Mouse (Mus musculus) forebrain, embryonic 16.5 days (tissue): ENCODE data around the gene Tbc1d2b. TPM values are rescaled to one million over a fixed set of nuclear protein-coding genes. Genes with fewer than 3 reads are reported as not detected.

Source experiments
- ATAC-seq: fragments of 200-750 bp; cut with Nextera tagmentation; 2 replicates; pipeline ENCODE4 v1.8.0; 2017; ENCODE audit warnings: mild to moderate bottlenecking, moderate library complexity
- H3K27ac ChIP-seq: fragments of 300-500 bp; sonication (generic); 2 replicates; pipeline ENCODE4 v1.5.1; 2014; ENCODE audit warnings: low read length, control low read depth
- H3K27me3 ChIP-seq: fragments of 300-500 bp; sonication (generic); replicated peaks from 2 replicates; pipeline ENCODE4 v1.6.1; 2014; ENCODE audit warnings: low read length; ENCODE audit not compliant: control insufficient read depth, insufficient read depth
- H3K36me3 ChIP-seq: fragments of 300-500 bp; sonication (generic); 2 replicates; pipeline ENCODE4 v1.6.1; 2014; ENCODE audit not compliant: control insufficient read depth, insufficient read depth
- H3K4me1 ChIP-seq: fragments of 300-500 bp; sonication (generic); replicated peaks from 2 replicates; pipeline ENCODE4 v1.6.1; 2014; ENCODE audit warnings: low read length; ENCODE audit not compliant: control insufficient read depth, insufficient read depth
- H3K4me2 ChIP-seq: fragments of 300-500 bp; sonication (generic); 2 replicates; pipeline ENCODE4 v1.6.1; 2014; ENCODE audit warnings: mild to moderate bottlenecking, low read length, control low read depth
- H3K4me3 ChIP-seq: fragments of 300-500 bp; sonication (generic); replicated peaks from 2 replicates; pipeline ENCODE4 v1.5.1; 2014; ENCODE audit warnings: mild to moderate bottlenecking, low read length, control low read depth
- H3K9ac ChIP-seq: fragments of 300-500 bp; sonication (generic); replicated peaks from 2 replicates; pipeline ENCODE4 v1.6.1; 2014; ENCODE audit warnings: low read depth, low read length, control low read depth
- H3K9me3 ChIP-seq: fragments of 300-500 bp; sonication (generic); 2 replicates; pipeline ENCODE4 v1.6.1; 2016; ENCODE audit warnings: low read length; ENCODE audit not compliant: control insufficient read depth
- WGBS: fragments of 180-500 bp; shearing (Covaris S2); extraction: QIAGEN DNeasy Blood & Tissue Kit; methylation state at CpG from one replicate; pipeline ENCODE4 v1.1.7; 2014; 5-methylcytosine and 5-hydroxymethylcytosine counted together
- polyA plus RNA-seq: library from polyadenylated mRNA; unstranded; fragments of >200 nt; fragmentation: Nextera tagmentation; extraction: Ambion mirVana; gene quantifications from 2 replicates; pipeline ENCODE4 v1.2.1, GENCODE M21; 2015

Tbc1d2b gene
- polyA plus RNA-seq, 1 experiment from 2014 or later, result 5.3 TPM

DNA sequence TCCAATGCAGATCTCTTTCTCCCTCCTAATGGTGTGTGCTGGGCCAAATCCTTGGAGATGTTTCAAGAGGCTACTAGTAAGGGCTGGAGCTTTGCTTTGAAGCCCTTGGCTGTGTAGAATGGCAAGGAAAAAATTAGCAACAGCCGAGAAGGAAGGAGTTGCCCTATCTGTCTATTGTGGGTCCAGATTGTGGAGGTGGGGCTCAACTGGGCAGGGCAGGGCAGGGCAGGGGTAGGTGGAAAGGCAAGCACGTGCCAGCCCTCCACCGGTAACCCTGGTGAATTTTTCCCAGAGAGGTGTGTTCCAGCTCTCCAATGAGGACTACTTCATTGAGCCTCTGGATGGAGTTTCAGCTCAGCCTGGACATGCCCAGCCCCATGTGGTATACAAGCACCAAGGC, 97.3 kb downstream of the Tbc1d2b start:
- Histone ChIP-seq H3K4me3 (no peak overlapping the region), H3K4me1 (no peaks in the 10 kb centered on the region), H3K27ac (no peak overlapping the region), H3K9ac (no peak overlapping the region), H3K4me2 (no peak overlapping the region), H3K36me3 (peaks cover 16% of the 10 kb centered on the region), H3K9me3 (no peaks in the 10 kb centered on the region), H3K27me3 (no peaks in the 10 kb centered on the region)
- 89% methylated on average over 3 of the region's 3 CpGs for WGBS
- ATAC-seq, result no peak

DNA sequence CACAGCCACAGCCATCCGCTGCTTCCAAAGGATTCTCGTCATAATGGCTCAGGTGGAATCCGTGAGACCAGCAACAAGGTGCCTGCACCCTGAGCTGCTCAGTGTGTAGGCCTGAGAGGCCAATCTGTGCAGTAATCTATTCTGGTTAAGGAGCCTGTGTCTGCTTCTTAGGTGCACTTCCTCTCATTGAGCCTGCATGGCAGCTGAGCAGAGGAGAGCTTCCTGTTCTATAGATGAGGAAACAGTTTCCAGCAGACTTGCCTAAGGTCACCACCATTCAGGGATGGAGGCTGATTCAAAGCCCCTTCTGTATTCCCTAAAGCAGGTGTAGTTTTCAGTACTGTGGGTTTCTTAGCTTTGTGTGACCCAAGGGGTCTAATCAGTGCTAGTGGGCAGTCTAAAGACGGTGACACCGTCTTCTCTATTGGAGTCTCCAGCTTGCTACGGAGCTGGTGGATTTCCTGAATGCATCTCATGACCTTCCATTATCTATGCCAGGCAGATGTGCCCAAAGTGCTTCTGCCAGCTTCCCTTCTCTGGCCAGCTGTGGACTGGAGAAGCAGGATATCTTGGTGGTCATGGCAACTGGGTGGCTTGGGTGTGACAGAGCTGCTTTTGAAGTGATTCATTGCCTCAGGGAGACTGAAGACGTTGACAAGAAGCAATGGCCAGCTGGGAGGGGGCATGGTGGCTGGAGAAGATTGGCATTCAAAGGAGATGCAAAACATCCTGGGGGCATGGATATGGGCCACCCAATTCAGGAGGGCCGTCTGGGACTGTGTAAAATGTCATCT, 97.9 kb downstream of the Tbc1d2b start:
- WGBS, result 78% methylated on average over 8 of the region's 8 CpGs
- Histone ChIP-seq H3K27me3 (no peaks in the 10 kb centered on the region), H3K27ac (no peak overlapping the region), H3K9me3 (no peaks in the 10 kb centered on the region), H3K4me1 (no peaks in the 10 kb centered on the region), H3K4me2 (no peak overlapping the region), H3K36me3 (peaks cover 13% of the 10 kb centered on the region), H3K4me3 (no peak overlapping the region), H3K9ac (no peak overlapping the region)
- no peak for ATAC-seq

DNA sequence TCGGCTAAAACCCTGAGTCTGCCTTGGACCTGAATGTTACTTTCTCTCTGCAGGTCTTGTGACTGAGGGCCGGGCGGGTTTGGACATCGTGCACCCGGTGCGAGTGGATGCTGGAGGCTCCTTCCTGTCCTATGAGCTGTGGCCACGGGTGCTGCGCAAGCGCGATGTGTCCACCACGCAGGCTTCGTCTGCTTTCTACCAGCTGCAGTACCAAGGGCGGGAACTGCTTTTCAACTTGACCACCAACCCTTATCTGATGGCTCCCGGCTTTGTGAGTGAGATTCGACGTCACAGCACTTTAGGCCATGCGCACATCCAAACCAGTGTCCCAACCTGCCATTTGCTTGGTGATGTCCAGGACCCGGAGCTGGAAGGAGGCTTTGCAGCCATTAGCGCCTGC, 99.2 kb downstream of the Tbc1d2b start:
- ATAC-seq, result no peak
- Histone ChIP-seq H3K4me2 (no peak overlapping the region), H3K36me3 (peaks cover 7% of the 10 kb centered on the region), H3K4me3 (no peak overlapping the region), H3K9me3 (no peaks in the 10 kb centered on the region), H3K4me1 (no peaks in the 10 kb centered on the region; the same call in 1 of the 2 replicates), H3K9ac (no peak overlapping the region), H3K27ac (no peak overlapping the region), H3K27me3 (no peaks in the 10 kb centered on the region)
- 97% methylated on average over 19 of the region's 19 CpGs for WGBS

DNA sequence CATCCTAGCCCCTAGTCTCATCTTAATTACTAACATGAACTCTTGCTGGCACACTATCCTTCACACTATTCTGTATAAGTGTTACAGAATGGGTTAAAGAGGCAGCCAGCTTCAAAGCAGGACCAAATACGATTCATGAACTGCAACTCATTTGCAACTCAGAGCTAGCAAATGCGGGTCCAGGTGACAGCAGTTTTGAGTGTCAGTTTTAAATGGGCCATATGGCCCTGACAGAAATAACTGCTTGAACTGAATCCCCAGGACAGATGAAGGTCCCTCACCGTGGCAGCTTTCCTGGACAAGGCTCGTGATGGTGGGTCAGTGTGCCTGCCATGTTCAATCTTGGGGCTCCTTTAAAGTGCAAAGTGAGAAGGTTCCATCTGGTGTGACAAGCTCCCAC, 100.6 kb downstream of the Tbc1d2b start:
- 46% methylated on average over 4 of the region's 4 CpGs for WGBS
- Histone ChIP-seq H3K4me3 (no peak overlapping the region), H3K27ac (no peak overlapping the region), H3K9ac (no peak overlapping the region), H3K4me2 (no peak overlapping the region), H3K9me3 (no peaks in the 10 kb centered on the region), H3K36me3 (peaks cover 5% of the 10 kb centered on the region), H3K27me3 (no peaks in the 10 kb centered on the region), H3K4me1 (peaks cover 9% of the 10 kb centered on the region)
- peak; percentile 67 for ATAC-seq

DNA sequence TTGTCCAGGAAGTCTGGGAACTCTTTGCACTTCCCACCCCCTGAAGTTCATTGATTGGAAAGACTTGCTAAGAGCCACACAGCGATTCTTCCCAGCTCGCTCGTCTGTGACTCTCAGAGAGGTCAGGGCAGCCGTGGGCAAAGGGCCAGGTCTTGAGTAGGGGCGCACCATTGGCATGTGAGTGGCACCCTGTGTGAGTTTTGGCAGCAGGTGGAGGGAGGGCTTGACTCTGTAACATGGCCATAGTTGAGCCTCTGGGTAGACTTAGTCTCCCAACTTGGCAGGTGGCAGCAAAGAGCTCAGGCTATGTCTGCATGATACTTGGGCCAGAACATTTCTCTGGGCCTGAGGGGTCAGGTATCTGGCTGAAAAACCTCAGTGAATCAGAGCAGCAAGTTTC, 104.0 kb downstream of the Tbc1d2b start:
- Histone ChIP-seq H3K9me3 (no peaks in the 10 kb centered on the region), H3K36me3 (peaks cover under 1% of the 10 kb centered on the region), H3K4me1 (peaks cover 27% of the 10 kb centered on the region), H3K9ac (no peak overlapping the region), H3K27me3 (no peaks in the 10 kb centered on the region), H3K27ac (no peak overlapping the region), H3K4me3 (no peak overlapping the region), H3K4me2 (no peak overlapping the region)
- ATAC-seq, result no peak
- WGBS, result 72% methylated on average over 5 of the region's 5 CpGs

DNA sequence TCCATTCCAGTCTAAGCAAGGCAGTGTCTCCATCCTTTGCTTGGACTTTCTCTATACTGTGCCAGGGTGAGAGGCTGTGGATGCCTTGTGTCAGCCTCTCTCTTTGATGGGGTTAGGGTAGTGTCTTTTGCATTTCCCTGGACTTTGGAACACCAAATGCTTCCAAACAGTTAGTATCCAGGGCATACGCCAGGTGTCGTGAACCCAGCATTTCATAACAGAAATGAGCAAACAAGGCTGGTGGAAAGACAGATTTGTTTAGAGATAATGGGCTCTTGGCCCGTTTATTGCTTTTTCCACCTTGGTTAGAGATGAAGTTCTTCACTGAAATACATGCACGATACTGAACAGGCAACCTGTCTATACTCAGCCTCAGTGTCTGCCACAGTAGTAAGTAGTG, 105.0 kb downstream of the Tbc1d2b start:
- no peak overlapping the region for H3K4me2 ChIP-seq

DNA sequence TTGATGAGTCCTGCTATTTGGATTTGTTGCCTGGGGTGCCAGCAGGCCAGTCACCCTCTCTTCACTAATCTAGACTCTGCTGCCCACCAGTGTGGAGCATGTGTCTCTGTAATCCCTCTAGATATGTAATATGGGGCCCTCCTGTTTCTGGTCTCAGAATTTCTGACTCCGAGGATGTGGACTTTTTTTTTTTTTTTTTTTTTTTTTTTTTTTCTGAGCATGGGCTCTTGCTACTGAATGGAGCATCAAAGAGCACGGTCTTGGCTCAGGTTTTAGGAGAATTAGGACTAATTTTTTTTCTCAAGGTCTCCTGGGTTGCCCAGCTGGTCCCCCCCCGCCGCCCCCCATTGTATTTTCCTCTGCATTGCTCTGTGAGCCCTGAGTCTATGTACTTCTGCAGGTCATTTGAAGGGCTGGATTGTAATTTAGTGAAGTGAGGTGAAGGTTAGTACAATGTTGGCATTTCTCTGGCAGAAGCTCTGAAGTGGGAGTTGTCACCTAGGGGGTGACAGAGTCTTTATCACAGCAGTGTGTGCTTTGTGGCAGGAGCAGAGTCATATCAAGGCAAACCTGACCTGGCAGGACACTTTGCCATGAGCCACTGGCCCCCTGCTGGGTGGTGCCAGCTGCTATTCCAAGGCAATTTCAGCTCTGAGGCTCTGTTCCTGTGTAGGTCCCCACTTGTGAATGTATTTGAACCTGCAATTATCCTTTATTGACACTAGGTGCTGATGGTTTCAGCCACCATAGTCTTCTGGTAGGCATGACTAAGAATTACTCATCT, 105.7 kb downstream of the Tbc1d2b start:
- H3K36me3 ChIP-seq, result no peaks in the 10 kb centered on the region
- H3K27ac ChIP-seq, result no peak overlapping the region
- H3K9me3 ChIP-seq, result peaks cover 3% of the 10 kb centered on the region; the same call in 1 of the 2 replicates
- no peak for ATAC-seq
- 53% methylated on average over 4 of the region's 4 CpGs for WGBS
- no peaks in the 10 kb centered on the region for H3K27me3 ChIP-seq
- peak overlapping the region; percentile 88 for H3K4me2 ChIP-seq
- H3K4me1 ChIP-seq, result peaks cover 27% of the 10 kb centered on the region
- H3K9ac ChIP-seq, result no peak overlapping the region
- H3K4me3 ChIP-seq, result peak overlapping the region; percentile 52

More for the DNA sequence above, 105.0 kb downstream of the Tbc1d2b start:
- Histone ChIP-seq H3K9ac (no peak overlapping the region), H3K27ac (no peak overlapping the region), H3K27me3 (no peaks in the 10 kb centered on the region), H3K9me3 (no peaks in the 10 kb centered on the region), H3K36me3 (no peaks in the 10 kb centered on the region), H3K4me3 (no peak overlapping the region), H3K4me1 (peaks cover 27% of the 10 kb centered on the region)
- no peak for ATAC-seq
- WGBS, result 98% methylated on average over 4 of the region's 4 CpGs

DNA sequence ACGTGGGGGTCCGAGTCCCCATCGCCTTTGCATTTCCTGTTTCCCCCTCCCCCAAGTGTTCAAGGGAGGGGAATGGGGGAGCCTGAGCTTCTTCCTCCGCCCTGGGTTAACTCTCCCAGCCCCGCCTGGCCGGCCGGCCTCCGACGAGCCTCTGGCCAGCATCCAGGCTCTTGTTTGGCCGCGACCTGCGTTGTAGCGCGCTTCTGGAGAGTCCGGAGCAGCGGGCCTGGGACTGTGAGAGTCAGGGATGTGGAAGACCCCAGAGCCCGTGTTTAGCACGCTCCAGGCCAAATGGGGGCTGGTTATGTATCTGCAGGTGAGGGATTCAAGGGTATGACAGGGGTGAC, 106.9 kb downstream of the Tbc1d2b start:
- Histone ChIP-seq H3K27ac (no peak overlapping the region; the same call in 1 of the 2 replicates), H3K4me1 (peaks cover 27% of the 10 kb centered on the region)
- peak; percentile 32 for ATAC-seq

DNA sequence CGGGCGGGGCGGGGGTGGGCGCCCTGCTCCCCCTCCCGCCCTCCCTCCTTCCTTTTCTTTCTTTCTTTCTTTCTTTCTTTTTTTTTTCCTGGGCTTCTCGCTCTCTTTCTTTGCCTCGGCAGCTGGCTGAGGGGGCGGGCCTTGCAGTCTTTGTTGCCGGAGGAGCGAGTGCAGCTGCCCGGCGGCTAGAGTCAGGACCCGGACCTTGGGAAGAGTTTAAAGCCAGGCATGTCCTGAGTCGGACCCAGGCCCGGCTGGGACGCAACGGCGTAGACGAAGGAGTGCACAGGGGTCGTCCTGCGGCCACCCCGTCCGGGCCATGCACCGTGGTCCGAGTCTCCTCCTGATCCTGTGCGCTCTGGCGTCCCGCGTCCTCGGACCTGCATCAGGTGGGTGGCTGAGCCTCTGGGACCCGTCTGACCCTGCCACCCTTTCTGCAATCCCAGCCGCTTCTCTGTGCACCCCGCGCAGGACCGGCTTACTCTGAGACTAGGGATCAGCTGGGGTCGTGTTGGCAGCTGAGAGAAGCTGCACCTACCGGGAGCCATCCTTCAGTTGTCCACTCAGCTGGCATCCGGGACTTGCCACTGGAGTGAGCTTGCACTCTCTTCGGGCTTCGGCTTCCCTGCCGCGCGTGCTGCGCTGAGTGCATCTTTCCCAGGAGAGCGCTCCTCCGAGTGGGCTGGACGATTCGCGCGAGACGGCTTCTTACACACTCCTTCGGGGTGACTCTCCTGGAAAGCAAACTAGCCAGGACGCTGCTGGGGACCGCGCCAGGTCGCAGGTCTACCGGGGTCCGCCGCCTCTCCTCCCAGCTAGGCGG, 107.5 kb downstream of the Tbc1d2b start, which contains the start of gene Adamts7:
Adamts7 (plus strand) TSS at position 144 of the 823 bp plus-strand sequence.
- H3K9me3 ChIP-seq, result peaks cover 4% of the 10 kb centered on the region; the same call in 1 of the 2 replicates
- under 1% methylated on average over 56 of the region's 60 CpGs for WGBS
- no peaks in the 10 kb centered on the region for H3K27me3 ChIP-seq
- peaks cover 27% of the 10 kb centered on the region for H3K4me1 ChIP-seq
- peak within 1 kb of the TSS; percentile 52 for H3K4me3 ChIP-seq
- peak within 1 kb of the TSS; percentile 88 for H3K4me2 ChIP-seq
- peak within 1 kb of the TSS; percentile 82 for H3K9ac ChIP-seq
- peak; percentile 76 for ATAC-seq
- H3K27ac ChIP-seq, result peak within 1 kb of the TSS; percentile 66
- H3K36me3 ChIP-seq, result no peaks in the 10 kb centered on the region

More for the DNA sequence above, 106.9 kb downstream of the Tbc1d2b start:
- peak overlapping the region; percentile 82 for H3K9ac ChIP-seq
- no peaks in the 10 kb centered on the region for H3K27me3 ChIP-seq
- peaks cover 4% of the 10 kb centered on the region; the same call in 1 of the 2 replicates for H3K9me3 ChIP-seq
- under 1% methylated on average over 18 of the region's 18 CpGs for WGBS
- H3K4me2 ChIP-seq, result peak overlapping the region; percentile 88
- no peaks in the 10 kb centered on the region for H3K36me3 ChIP-seq
- H3K4me3 ChIP-seq, result peak overlapping the region; percentile 52
